Mouse (Mus musculus) left cerebral cortex, postnatal 14 days (tissue): ENCODE data around the gene Gpr107. TPM values are rescaled to one million over a fixed set of nuclear protein-coding genes. Genes with fewer than 3 reads are reported as not detected.

ENCODE experiments used
- DNase-seq, 2 experiments: peaks; one replicate each; pipeline ENCODE4 v3.0.0; 2021 to 2022; ENCODE audit warnings: low spot score in 2 of 2, mixed read lengths in 1 of 2
- intact Hi-C: fragments of 180-260 bp; cut with DNase I; formaldehyde crosslinking; loops from one replicate; pipeline ENCODE4 v1.15.1; 2025
- total RNA-seq, 2 experiments: library from RNA; stranded (reverse); gene quantifications; 2 replicates each; pipeline ENCODE4 v1.2.3; 2021

Gpr107 gene
- total RNA-seq, 2 experiments from 2014 or later = 51.1 to 52.3 TPM

GRCm38 (mm10) chr2:31182786-31183330 is 30.7 kb downstream of the Gpr107 start:
- intact Hi-C loops = no loop called here
- DNase-seq = no peak

- intact Hi-C loops = no loop called here
Measured at GRCm38 (mm10) chr2:31183830-31184229, 31.7 kb downstream of the Gpr107 start.

GRCm38 (mm10) chr2:31188691-31189090 is 36.6 kb downstream of the Gpr107 start:
- intact Hi-C loops = no loop called here

More at GRCm38 (mm10) chr2:31183830-31184229, 31.7 kb downstream of the Gpr107 start:
- DNase-seq = peak in 1 of 2 experiments; percentile 26

GRCm38 (mm10) chr2:31189654-31190053 is 37.5 kb downstream of the Gpr107 start:
- DNase-seq = no peak
- intact Hi-C loops = loop anchor here (5.0 kb wide), 1 partner anchor 193 kb away; no protein-coding TSS in a partner anchor

More at GRCm38 (mm10) chr2:31188691-31189090, 36.6 kb downstream of the Gpr107 start:
- DNase-seq = no peak

- no peak for DNase-seq
- intact Hi-C loops = loop anchor here (5.0 kb wide), 1 partner anchor 191 kb away; no protein-coding TSS in a partner anchor
Measured at GRCm38 (mm10) chr2:31191765-31192164, 39.6 kb downstream of the Gpr107 start.

GRCm38 (mm10) chr2:31194356-31195021 is 42.4 kb downstream of the Gpr107 start:
- intact Hi-C loops = loop anchor here (2.0 to 5.0 kb wide), 2 partner anchors 100 to 188 kb away; no protein-coding TSS in a partner anchor
- peak; percentile 50 to 52 for DNase-seq

GRCm38 (mm10) chr2:31198621-31199020 is 46.5 kb downstream of the Gpr107 start:
- intact Hi-C loops = no loop called here
- DNase-seq = peak; percentile 48 to 55

GRCm38 (mm10) chr2:31200051-31200450 is 47.9 kb downstream of the Gpr107 start:
- intact Hi-C loops = no loop called here

GRCm38 (mm10) chr2:31201851-31202250 is 49.7 kb downstream of the Gpr107 start:
- no peak for DNase-seq
- intact Hi-C loops = no loop called here

More at GRCm38 (mm10) chr2:31200051-31200450, 47.9 kb downstream of the Gpr107 start:
- no peak for DNase-seq

GRCm38 (mm10) chr2:31202357-31202756 is 50.2 kb downstream of the Gpr107 start:
- DNase-seq = no peak
- intact Hi-C loops = no loop called here

GRCm38 (mm10) chr2:31202956-31203355 is 50.8 kb downstream of the Gpr107 start:
- intact Hi-C loops = no loop called here
- DNase-seq = no peak

GRCm38 (mm10) chr2:31204677-31205076 is 52.6 kb downstream of the Gpr107 start:
- intact Hi-C loops = no loop called here
- DNase-seq = no peak

GRCm38 (mm10) chr2:31206211-31206610 is 54.1 kb downstream of the Gpr107 start:
- intact Hi-C loops = no loop called here
- DNase-seq = no peak

- intact Hi-C loops = no loop called here
- DNase-seq = no peak
Measured at GRCm38 (mm10) chr2:31206882-31207281, 54.8 kb downstream of the Gpr107 start.

- intact Hi-C loops = no loop called here
Measured at GRCm38 (mm10) chr2:31208544-31209142, 56.5 kb downstream of the Gpr107 start.

GRCm38 (mm10) chr2:31209525-31209924 is 57.4 kb downstream of the Gpr107 start:
- DNase-seq = no peak
- intact Hi-C loops = no loop called here

More at GRCm38 (mm10) chr2:31208544-31209142, 56.5 kb downstream of the Gpr107 start:
- no peak for DNase-seq

- intact Hi-C loops = no loop called here
- DNase-seq = no peak
Measured at GRCm38 (mm10) chr2:31210144-31210847, 58.2 kb downstream of the Gpr107 start.

- DNase-seq = no peak
- intact Hi-C loops = no loop called here
Measured at GRCm38 (mm10) chr2:31211204-31211603, 59.1 kb downstream of the Gpr107 start.

GRCm38 (mm10) chr2:31214211-31214796 is 62.2 kb downstream of the Gpr107 start:
- intact Hi-C loops = no loop called here
- no peak for DNase-seq
